Mouse (Mus musculus): ENCODE data around the gene Lrrc56. TPM values are rescaled to one million over a fixed set of nuclear protein-coding genes. Genes with fewer than 3 reads are reported as not detected.

Gene Lrrc56
- total RNA-seq (2014; fragmentation: Nextera tagmentation) (1.4 and 2.4 TPM in 2 replicates), total RNA-seq (2017) (0.52 and 0.62 TPM in 2 replicates)

DNA sequence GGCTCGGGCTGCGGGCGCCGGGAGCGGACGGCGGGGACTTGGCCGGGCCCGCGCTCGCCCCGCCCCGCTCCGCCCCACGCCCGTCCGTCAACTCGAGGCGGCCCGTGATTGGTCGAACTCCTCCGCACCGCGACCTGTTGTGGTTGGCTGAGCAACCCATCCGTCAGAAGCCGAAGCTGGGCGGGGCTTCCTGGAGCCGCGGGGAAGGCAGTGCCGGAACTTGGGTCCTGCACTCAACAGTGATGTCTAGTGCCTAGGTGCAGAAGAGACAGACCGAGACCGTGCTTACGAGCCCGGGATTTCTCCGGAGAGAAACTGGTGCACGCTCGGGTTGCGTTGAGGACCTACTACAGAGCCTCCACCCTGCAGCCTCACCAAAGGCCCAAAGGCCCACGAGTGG is at the start of gene Lrrc56, which contains the start of gene Hras:
Gene Lrrc56, plus strand, starts transcription at position 210 of the 400 bp plus-strand sequence.
Gene Hras, minus strand, starts transcription at position 58 of the 400 bp plus-strand sequence.
- peak; percentile 89 for ATAC-seq (replicated peaks; ENCODE audit: poor library complexity, severe bottlenecking)

DNA sequence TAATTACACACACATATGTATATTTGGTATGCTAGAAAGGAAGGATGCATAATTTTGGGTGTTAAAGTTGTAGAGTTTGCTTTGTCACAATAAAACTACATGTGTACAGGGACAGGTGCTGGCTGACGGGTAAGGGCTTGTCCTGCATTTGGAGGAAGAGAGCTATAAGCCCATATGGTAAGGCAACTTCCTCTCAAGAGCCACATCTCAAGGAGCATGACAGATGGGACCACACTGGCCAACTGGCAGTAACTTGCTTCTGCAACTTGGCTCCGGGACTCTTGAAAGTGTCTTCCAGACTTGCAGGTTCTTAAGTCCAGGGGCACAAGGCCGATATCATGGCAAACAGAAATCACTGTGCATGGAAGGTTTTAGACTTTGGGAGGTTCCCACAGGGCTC is 49.3 kb upstream of the Lrrc56 start:
- ATAC-seq (replicated peaks; ENCODE audit: poor library complexity, severe bottlenecking), result peak; percentile 77

DNA sequence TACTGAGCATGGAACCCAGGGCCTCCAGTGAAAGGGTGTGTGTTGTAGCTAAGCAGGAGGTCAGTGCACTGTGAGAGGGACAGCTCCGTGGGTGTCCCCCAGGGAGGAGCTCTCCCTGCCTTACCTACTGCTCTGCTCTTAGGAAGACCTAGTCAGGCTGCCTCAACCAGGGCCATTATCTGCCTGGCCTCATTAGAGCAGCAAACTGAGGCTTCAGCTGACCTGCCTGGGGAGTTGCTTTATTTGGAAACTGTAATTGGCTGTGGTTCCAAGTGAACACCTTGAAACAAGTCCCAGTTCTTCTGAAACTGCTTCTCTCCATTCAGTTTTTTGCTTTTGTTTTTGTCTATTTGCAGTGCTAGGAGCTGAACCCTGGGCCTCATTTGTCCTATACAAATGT is 48.6 kb upstream of the Lrrc56 start:
- no peak for ATAC-seq (replicated peaks; ENCODE audit: poor library complexity, severe bottlenecking)

GRCm38 (mm10) chr7:141146043-141146595 is 47.8 kb upstream of the Lrrc56 start:
- ATAC-seq (replicated peaks; ENCODE audit: poor library complexity, severe bottlenecking), result no peak

DNA sequence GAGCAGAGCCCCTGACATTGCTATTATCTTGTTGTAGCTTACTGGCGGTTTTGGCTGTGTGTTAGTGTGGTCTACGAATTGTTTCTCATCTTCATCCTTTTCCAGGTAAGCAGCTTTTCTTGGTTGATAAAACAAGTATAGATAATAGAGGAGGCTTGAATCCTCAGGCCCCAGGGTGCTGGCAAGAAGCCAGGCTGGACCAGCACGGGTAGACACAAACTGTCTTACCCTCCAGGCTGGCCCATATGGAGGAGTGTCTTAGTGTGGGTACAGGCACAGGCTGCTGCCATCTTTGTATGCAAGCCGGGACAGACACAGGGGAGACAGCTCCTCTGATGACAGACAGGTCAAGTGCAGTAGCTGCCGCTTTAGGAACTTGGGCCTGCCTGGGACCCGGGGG is 46.9 kb upstream of the Lrrc56 start:
- no peak for ATAC-seq (replicated peaks; ENCODE audit: poor library complexity, severe bottlenecking)

DNA sequence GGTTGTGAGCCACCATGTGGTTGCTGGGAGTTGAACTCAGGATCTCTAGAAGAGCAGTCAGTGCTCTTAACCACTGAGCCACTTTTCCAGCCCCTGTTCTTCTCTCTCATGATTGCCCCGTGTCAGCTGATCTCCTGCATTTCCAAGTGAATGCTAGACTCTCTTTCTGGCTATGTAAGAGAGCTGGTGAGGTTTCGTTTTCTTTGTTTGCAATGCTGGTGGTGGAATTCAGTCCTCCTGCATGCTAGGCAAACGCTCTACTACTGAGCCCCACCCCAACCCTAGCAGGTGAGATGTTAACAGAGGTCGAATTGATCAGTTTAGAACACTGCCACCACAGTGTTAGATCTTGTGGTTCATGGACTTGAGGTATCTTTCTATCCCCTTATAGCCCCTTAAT is 45.3 kb upstream of the Lrrc56 start:
- ATAC-seq (replicated peaks; ENCODE audit: poor library complexity, severe bottlenecking), result no peak

- ATAC-seq (replicated peaks; ENCODE audit: poor library complexity, severe bottlenecking), result no peak
These were observed 38.6 kb upstream of the Lrrc56 start for GRCm38 (mm10) chr7:141155362-141155761.

GRCm38 (mm10) chr7:141164397-141164796 is 29.6 kb upstream of the Lrrc56 start:
- ATAC-seq (replicated peaks; ENCODE audit: poor library complexity, severe bottlenecking), result no peak

DNA sequence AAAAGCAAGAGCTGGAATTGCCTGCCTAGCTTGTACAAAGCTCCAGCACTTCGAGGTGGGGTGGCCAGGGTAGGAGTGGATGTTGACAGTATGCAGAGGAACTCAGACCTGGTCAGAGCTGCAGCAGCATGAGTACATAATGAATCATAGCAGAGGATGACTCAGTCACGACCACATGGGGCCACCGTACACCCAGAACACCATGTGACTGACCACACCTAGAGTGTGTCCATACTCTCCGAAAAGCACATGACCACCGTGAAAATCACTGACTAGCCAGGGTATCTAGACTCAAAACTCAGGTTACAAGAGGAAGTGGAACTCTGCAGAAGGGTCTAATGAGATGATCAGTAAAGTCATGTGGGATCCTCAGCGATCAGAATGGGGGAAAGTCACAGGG is 29.1 kb upstream of the Lrrc56 start:
- peak; percentile 40 for ATAC-seq (replicated peaks; ENCODE audit: poor library complexity, severe bottlenecking)

DNA sequence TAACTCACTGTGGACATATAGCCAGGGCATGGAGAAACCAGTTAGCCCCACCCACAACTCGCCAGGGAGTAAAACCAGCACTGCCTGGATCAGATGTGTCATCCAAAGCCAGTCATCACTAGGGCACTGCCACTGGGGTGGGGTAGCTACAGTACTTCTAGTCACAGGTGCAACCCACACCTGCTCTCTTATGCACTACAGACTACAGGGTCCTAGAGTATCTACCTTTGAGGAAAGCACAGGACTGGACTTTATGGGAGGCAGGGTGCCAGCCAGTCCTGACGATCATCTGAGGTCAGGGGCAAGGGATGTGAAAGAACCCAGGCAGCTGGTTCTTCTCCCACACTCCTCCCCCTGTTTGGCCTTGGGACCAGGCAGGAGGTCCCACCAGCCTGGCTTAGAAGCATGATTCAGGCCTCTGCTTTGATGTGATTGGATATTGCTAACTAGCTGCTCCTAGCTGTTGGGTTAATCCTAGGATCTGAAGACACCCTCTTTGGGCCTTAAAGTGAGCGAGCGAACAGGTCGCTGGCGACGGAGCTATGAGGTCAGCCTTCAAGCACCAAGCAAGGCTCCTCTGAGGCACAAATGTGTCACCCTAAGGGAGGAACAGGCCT is 25.9 kb upstream of the Lrrc56 start:
- ATAC-seq (replicated peaks; ENCODE audit: poor library complexity, severe bottlenecking), result peak; percentile 13; the same call in 1 of the 2 replicates

DNA sequence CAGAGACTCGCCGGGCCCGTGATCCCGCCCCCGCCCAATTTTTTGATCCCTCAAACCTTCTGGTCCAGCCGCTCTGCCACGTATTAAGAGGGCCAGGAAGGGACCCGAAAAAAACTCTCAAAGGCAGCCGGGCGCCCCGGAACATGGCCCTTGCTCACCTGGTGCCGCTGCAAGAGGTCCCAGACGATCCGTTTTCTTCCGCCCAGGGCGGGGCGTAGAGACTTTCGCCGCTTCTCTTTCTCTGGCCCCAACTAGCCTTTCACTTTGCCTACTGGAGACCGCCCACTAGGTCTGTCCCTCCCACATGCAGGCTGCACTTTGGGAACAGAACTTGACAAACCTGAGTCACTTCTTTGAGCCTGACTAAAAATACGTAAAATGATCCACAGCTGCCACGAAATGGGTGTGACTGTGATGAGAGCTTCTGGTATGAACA is 25.4 kb upstream of the Lrrc56 start:
- peak; percentile 56 for ATAC-seq (replicated peaks; ENCODE audit: poor library complexity, severe bottlenecking)

DNA sequence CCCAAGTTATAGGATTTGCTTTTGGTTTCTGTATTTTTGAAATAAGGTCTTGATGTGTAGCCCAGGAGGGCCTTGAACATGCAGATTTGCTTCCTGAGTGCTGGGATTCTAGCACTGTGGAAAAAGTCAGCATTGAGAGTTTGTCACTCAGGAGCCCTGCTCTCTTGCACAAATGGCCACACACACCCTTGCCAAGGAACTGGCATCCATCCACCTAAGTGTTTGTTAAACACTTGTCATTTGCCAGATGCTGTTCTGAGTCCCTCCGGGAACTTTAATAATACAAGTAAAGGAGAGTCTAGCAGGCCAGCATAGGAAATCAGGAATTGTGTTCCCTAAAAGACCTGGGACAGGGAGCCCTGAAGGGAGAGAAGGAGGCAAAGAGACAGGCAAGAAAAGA is 24.7 kb upstream of the Lrrc56 start:
- no peak for ATAC-seq (replicated peaks; ENCODE audit: poor library complexity, severe bottlenecking)

DNA sequence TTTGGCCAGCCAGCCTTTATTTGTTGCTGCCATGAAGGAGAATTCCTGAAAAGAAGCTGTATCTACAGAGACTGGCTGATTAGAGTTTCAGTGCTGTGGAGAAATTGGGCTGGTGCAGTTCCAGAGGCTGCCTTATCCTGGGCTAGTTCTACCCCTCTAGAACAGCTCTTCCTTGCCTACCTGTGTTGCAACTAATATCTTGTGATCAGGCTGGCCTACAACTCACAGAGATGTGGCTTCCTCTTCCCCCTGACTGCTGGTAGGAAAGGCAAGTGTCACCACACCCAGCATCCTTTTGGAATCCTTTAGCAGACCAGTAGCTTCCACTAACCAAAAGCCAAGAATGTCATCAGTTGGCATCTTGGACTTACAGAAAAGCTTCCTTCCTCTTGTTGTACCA is 24.1 kb upstream of the Lrrc56 start:
- peak; percentile 53 for ATAC-seq (replicated peaks; ENCODE audit: poor library complexity, severe bottlenecking)

- peak; percentile 64 for ATAC-seq (replicated peaks; ENCODE audit: poor library complexity, severe bottlenecking)
These were observed 21.6 kb upstream of the Lrrc56 start, which contains the start of gene Rnh1 for GRCm38 (mm10) chr7:141172116-141173006. Gene Rnh1 (minus strand): TSS chr7:141172857.

DNA sequence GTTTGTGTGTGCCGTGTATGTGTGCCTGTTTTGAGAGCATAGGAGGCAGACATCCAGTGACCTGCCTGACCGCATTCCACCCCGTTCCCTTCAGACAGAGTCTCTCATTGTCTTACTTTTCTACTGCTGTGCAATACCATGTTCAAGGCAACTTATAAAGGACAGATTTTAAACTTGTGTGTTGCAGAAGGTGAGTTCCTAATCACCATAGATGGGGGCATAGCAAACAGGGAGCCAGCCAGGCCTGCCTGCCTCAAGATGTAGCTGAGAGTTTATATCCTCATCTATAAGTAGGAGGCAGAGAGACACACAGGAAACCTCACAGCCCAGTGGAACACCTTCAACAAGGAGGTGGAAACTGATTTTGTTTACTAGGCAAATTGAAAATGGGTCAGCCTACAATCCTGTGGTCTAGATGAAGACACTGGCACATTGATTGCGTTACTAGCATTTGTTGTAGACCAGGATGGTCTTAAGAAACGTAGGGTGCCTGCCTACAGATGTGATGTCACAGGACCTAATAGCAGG is 20.6 kb upstream of the Lrrc56 start:
- no peak for ATAC-seq (replicated peaks; ENCODE audit: poor library complexity, severe bottlenecking)

DNA sequence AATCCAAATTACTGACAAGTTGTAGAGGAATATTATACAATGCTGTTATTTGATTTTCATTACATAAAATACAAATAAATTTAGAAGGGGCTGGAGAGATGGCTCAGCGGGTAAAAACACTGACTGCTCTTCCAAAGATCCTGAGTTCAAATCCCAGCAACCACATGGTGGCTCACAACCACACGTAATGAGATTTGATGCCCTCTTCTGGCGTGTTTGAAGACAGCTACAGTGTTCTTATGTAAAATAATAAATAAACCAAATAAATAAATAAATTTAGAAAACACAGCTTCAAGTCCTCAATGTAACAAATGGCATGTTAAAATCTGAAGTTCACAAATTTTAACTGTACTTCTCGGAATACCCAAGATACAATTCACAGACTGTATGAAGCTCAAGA is 18.9 kb upstream of the Lrrc56 start:
- no peak for ATAC-seq (replicated peaks; ENCODE audit: poor library complexity, severe bottlenecking)

- ATAC-seq (replicated peaks; ENCODE audit: poor library complexity, severe bottlenecking), result peak; percentile 63
These were observed 17.8 kb upstream of the Lrrc56 start for GRCm38 (mm10) chr7:141176173-141176572.

DNA sequence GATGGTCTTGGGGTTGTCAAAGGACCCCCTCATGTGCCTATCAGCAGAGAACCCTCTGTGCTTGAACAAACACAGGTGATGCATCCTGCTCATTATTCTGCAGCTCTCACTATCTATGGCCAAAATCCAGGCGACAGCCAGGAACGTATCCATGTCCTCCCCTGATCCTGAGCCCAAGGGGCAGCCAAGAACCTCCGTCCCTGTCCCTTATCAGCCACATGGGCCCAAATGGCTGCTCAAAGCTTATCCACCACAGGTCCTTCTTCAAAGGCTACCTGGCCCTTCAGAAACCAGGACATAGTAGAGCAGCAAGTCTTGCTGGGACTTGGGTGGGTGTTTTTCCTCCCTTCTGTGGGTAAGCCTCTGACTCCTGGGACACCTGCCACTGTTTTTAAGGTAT is 5.8 kb upstream of the Lrrc56 start:
- ATAC-seq (replicated peaks; ENCODE audit: poor library complexity, severe bottlenecking), result no peak

GRCm38 (mm10) chr7:141188733-141189132 is 5.2 kb upstream of the Lrrc56 start:
- ATAC-seq (replicated peaks; ENCODE audit: poor library complexity, severe bottlenecking), result no peak

DNA sequence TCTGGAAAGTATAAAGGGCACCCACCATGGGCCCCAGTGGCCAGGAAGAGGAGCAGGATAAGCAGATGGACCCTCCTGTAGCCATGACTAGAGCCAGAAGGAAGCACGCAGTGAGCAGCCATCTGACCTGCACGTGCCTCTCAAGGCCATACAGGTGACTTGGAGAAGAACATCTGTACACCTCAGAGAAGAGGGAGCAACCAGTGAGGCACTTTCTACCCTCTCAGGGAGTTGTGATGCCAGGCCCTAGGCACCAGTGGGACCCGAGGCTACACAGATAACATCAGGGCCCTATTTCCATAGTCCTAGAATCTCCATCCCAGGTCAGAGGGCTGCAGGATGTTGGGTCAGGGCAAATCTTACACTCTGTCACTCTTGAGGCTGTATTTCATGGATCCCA is 3.7 kb upstream of the Lrrc56 start:
- no peak for ATAC-seq (replicated peaks; ENCODE audit: poor library complexity, severe bottlenecking)

- no peak for ATAC-seq (replicated peaks; ENCODE audit: poor library complexity, severe bottlenecking)
These were observed 2.9 kb upstream of the Lrrc56 start for GRCm38 (mm10) chr7:141191036-141191435.

Measured in granulocyte monocyte progenitor cell, adult 5-6 weeks (primary cell).